Mouse (Mus musculus): ENCODE measurements around the gene Smpdl3b.

GRCm38 (mm10) chr4:132776764-132777163 lies 19.7 kb upstream of the Smpdl3b start:
- peak; percentile 47 to 91 for TF ChIP-seq CTCF (conservative IDR thresholded peaks at IDR 0.05 in 1 of 2, IDR thresholded peaks at IDR 0.05 in 1 of 2; ENCODE audit: low read depth in 2 of 2, low read length in 2 of 2)
- no peak for TF ChIP-seq NRF1 (IDR thresholded peaks at IDR 0.05; ENCODE audit: low read depth, low read length)
- no peak for TF ChIP-seq MAX (IDR thresholded peaks at IDR 0.05; ENCODE audit: low read length)
- no peak for TF ChIP-seq HCFC1 (IDR thresholded peaks at IDR 0.05; ENCODE audit: low read depth, low read length)
- TF ChIP-seq CHD2 (IDR thresholded peaks at IDR 0.05; ENCODE audit: low read length), result no peak

Data from CH12.LX (cell line).